Mouse (Mus musculus) kidney, embryonic 16.5 days (tissue): ENCODE measurements around the gene Ern2. TPM values are rescaled to one million over a fixed set of nuclear protein-coding genes. Genes with fewer than 3 reads are reported as not detected.

Experiments used
- ATAC-seq: fragments of 200-750 bp; cut with Nextera tagmentation; 2 replicates; pipeline ENCODE4 v1.8.0; 2017; ENCODE audit warnings: moderate TSS enrichment; ENCODE audit not compliant: low FRiP score, low TSS enrichment
- H3K27ac ChIP-seq: fragments of 300-500 bp; sonication (generic); 2 replicates; pipeline ENCODE4 v1.5.1; 2014; ENCODE audit warnings: low read length
- H3K27me3 ChIP-seq: fragments of 300-500 bp; sonication (generic); 2 replicates; pipeline ENCODE4 v1.6.1; 2014; ENCODE audit warnings: low read length, control low read depth, mixed read lengths; ENCODE audit not compliant: insufficient read depth
- H3K36me3 ChIP-seq: fragments of 300-500 bp; sonication (generic); 2 replicates; pipeline ENCODE4 v1.6.1; 2014; ENCODE audit warnings: low read length, control low read depth, mixed read lengths; ENCODE audit not compliant: insufficient read depth
- H3K4me1 ChIP-seq: fragments of 300-500 bp; sonication (generic); 2 replicates; pipeline ENCODE4 v1.6.1; 2014; ENCODE audit warnings: low read length, control low read depth, mixed read lengths; ENCODE audit not compliant: insufficient read depth
- H3K4me2 ChIP-seq: fragments of 300-500 bp; sonication (generic); replicated peaks from 2 replicates; pipeline ENCODE4 v1.6.1; 2014; ENCODE audit warnings: low read depth, low read length
- H3K4me3 ChIP-seq: fragments of 300-500 bp; sonication (generic); 2 replicates; pipeline ENCODE4 v1.5.1; 2014; ENCODE audit warnings: mild to moderate bottlenecking, low read length
- H3K9ac ChIP-seq: fragments of 300-500 bp; sonication (generic); replicated peaks from 2 replicates; pipeline ENCODE4 v1.6.1; 2014; ENCODE audit warnings: low read length
- H3K9me3 ChIP-seq: fragments of 300-500 bp; sonication (generic); 2 replicates; pipeline ENCODE4 v1.6.1; 2016; ENCODE audit warnings: low read length, control low read depth
- WGBS: fragments of 180-500 bp; shearing (Covaris S2); extraction: QIAGEN DNeasy Blood & Tissue Kit; methylation state at CpG from one replicate; pipeline ENCODE4 v1.1.7; 2014; 5-methylcytosine and 5-hydroxymethylcytosine counted together
- polyA plus RNA-seq: library from polyadenylated mRNA; unstranded; fragments of >200 nt; fragmentation: Nextera tagmentation; extraction: Ambion mirVana; gene quantifications from 2 replicates; pipeline ENCODE4 v1.2.1, GENCODE M21; 2015

Ern2 gene
- polyA plus RNA-seq, 1 experiment from 2014 or later, result 0.05 TPM

DNA sequence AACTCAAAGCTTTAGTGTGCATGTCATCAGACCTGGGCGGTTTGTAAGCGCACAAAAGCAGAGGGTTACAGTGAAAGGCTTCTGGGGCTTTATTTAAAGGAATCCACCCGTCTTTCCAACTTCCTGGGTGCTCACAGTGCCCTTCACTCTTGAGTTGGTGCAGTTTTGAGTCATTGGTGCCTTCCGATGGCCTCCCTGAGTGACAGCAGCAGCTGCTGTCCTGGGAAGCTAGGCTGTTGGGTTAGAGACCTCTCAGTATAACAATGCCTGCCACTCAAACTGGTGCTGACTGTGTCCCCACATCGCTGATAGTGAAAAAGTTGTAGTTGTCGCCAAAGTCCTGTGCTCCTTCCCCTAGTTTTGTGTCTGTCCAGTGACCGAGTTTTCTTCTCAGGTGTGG, 18.8 kb downstream of the Ern2 start:
- WGBS, result 90% methylated on average over 7 of the region's 7 CpGs
- Histone ChIP-seq H3K4me2 (no peak overlapping the region), H3K36me3 (peaks cover 74% of the 10 kb centered on the region), H3K4me1 (no peaks in the 10 kb centered on the region), H3K4me3 (no peak overlapping the region), H3K9me3 (no peaks in the 10 kb centered on the region), H3K27ac (no peak overlapping the region), H3K9ac (no peak overlapping the region), H3K27me3 (no peaks in the 10 kb centered on the region)
- ATAC-seq, result no peak

DNA sequence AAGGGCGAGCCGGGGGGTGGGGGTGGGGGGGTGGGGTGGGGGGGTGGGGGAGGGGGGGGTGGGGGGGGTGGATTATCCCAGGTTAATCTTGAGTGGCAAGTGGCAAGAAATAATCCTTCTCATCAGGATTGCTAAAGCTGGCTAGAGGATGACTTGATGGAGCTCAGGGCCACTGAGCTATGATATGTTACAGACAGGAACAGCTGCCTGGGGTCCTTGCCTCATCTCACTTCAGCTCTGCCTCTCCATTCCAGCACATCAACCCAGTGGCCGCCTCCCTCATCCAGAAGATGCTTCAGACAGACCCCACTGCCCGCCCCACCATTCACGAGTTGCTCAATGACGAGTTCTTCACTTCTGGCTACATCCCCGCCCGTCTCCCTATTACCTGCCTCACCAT, 22.2 kb downstream of the Ern2 start:
- Histone ChIP-seq H3K4me3 (no peak overlapping the region), H3K4me1 (peaks cover 17% of the 10 kb centered on the region), H3K27ac (no peak overlapping the region), H3K27me3 (no peaks in the 10 kb centered on the region), H3K36me3 (peaks cover 64% of the 10 kb centered on the region), H3K9ac (no peak overlapping the region), H3K9me3 (no peaks in the 10 kb centered on the region), H3K4me2 (no peak overlapping the region)
- 89% methylated on average over 8 of the region's 8 CpGs for whole genome bisulfite sequencing
- no peak for ATAC-seq

DNA sequence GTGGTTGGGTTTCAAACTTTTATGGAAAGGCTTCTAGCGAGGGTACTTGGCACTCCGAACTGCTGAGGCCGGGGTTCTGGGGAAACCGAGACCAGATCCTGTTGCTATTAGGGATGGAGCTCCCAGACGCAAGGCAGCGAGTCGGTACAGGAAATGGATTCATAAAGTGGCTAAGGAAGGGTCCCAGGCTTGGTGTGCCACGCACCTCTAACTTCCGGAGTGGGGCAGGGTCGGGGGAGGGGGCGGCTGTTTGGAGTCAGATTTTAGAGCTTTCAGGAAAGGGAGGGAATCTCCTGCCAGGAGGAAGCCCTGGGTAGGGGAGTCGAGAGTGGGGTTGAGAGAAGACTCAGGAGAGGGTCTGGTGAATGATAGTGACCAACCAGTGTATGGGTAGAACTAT, 26.0 kb downstream of the Ern2 start:
- Histone ChIP-seq H3K27me3 (no peaks in the 10 kb centered on the region), H3K4me1 (peaks cover 31% of the 10 kb centered on the region), H3K4me2 (peak overlapping the region; percentile 92), H3K9ac (peak overlapping the region; percentile 84), H3K9me3 (no peaks in the 10 kb centered on the region), H3K4me3 (peak overlapping the region; percentile 91), H3K36me3 (peaks cover 33% of the 10 kb centered on the region), H3K27ac (peak overlapping the region; percentile 95; the same call in 1 of the 2 replicates)
- ATAC-seq, result no peak
- 0% methylated on average over 11 of the region's 12 CpGs for WGBS

DNA sequence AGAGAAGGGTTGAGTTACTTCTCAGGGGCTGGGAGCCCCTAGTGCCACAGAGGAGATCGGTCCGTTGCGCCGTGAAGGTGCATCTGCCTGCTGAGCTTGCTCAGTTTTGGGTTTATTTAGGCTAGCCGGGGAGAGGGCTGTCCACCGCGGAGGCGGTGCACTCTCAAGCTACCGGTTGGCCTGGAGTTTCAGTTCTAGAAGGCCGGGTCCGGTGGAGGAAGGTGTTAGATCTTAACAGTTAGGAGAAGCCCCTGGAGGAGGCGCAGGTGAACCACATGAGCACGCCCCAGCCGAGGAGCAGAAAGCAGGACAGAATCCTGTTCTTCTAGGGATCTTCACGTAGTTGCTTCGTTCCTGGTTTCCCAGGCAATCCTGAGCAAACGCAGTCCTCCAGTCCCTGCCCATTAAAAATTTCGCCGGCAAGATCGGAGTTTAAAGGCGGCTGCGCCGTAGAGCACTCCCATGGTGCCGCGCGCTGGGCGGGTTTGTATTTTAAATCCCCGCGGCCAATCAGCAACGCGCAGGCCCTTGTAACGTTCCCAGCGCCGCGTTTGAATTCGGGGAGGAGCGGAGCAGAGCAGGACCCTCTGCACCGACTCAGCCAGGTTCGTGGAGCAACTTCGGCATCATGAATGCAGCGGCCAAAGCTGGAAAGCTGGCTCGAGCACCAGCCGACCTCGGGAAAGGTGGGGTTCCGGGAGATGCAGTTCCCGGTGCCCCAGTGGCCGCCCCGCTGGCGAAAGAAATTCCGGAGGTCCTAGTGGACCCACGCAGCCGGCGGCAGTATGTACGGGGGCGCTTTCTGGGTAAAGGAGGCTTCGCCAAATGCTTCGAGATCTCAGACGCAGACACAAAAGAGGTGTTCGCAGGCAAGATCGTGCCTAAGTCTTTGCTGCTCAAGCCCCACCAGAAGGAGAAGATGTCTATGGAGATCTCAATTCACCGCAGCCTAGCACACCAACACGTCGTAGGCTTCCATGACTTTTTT, 26.8 kb downstream of the Ern2 start, which contains the start of gene Plk1:
Gene Plk1 (plus strand): TSS at position 525 of the 988 bp plus-strand sequence.
- WGBS, result under 1% methylated on average over 63 of the region's 63 CpGs

DNA sequence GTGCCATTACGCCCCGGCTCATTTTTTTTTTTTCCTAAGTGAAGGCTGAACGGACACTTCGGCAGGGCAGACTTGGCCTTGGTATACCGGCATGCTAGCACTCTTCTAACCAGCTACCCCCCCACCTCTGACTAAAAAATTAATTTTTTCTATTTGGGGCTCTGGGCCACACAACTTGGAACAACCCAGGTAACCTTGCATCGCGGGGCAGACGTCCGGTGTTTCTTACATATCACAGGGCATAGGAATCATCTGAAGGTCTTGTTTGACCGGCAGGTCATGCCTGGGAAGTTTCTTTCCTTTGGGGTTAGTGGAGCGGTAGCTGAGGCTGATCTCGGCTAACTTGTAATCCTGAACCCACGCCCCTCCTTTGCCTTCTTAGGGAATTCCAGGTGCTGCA, 27.5 kb downstream of the Ern2 start:
- Histone ChIP-seq H3K36me3 (peaks cover 21% of the 10 kb centered on the region), H3K4me1 (peaks cover 31% of the 10 kb centered on the region), H3K9ac (peak overlapping the region; percentile 83), H3K4me2 (peak overlapping the region; percentile 92), H3K27ac (peak overlapping the region; percentile 95), H3K27me3 (no peaks in the 10 kb centered on the region), H3K9me3 (no peaks in the 10 kb centered on the region), H3K4me3 (peak overlapping the region; percentile 91)
- peak; percentile 40 for ATAC-seq
- 3% methylated on average over 13 of the region's 13 CpGs for WGBS

More for the DNA sequence above, 26.8 kb downstream of the Ern2 start, which contains the start of gene Plk1:
- Histone ChIP-seq H3K4me2 (peak within 1 kb of the TSS; percentile 92), H3K27me3 (no peaks in the 10 kb centered on the region), H3K9ac (peak within 1 kb of the TSS; percentile 84), H3K27ac (peak within 1 kb of the TSS; percentile 95), H3K4me1 (peaks cover 31% of the 10 kb centered on the region), H3K36me3 (peaks cover 26% of the 10 kb centered on the region), H3K4me3 (peak within 1 kb of the TSS; percentile 91), H3K9me3 (no peaks in the 10 kb centered on the region)
- ATAC-seq, result peak; percentile 94

DNA sequence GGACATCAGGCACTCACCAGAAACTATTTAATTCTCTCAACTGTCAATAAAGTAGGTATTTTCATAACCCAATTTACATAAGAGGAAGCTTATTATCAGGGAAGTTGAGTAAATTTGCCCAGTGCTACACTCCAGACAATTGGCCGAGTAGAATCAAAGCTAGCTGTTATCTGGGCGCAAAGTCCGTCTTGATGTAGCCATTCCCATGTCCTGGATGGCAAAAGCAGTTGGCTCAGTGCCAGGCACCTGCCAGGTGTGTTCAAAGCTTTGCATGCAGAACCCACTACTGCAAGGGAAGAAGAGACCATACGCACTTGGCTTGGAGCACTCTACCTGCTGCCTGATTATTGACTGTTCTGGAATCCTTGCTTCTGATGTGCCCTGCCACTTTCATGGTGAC, 33.5 kb downstream of the Ern2 start:
- no peak overlapping the region for H3K4me3 ChIP-seq
- no peak overlapping the region for H3K27ac ChIP-seq
- H3K4me1 ChIP-seq, result peaks cover 2% of the 10 kb centered on the region; the same call in 1 of the 2 replicates
- H3K9me3 ChIP-seq, result no peaks in the 10 kb centered on the region
- peaks cover 19% of the 10 kb centered on the region for H3K36me3 ChIP-seq
- WGBS, result 84% methylated on average over 4 of the region's 4 CpGs
- ATAC-seq, result no peak
- no peaks in the 10 kb centered on the region for H3K27me3 ChIP-seq
- H3K9ac ChIP-seq, result no peak overlapping the region
- no peak overlapping the region for H3K4me2 ChIP-seq

DNA sequence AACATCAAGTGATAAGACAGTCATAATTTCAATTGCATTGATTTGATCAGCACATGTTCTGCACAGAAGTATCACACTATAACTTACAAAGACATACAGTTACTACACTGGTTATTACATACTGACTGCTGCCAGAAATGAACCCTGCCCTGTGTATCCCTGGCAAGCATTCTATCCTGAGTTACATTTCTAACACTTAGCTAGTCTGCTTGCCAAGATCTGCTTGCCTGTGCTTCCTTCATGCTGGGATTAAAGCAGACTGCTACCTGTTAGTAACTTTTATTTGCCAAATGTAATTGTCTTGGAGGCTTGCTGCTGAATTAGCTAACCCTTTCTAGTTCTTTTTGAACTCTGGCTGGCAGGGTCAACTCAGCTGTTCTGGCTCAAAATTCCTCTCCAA, 45.0 kb downstream of the Ern2 start:
- no peak overlapping the region for H3K27ac ChIP-seq
- no peaks in the 10 kb centered on the region for H3K9me3 ChIP-seq
- H3K4me1 ChIP-seq, result no peaks in the 10 kb centered on the region
- H3K36me3 ChIP-seq, result peaks cover 81% of the 10 kb centered on the region
- ATAC-seq, result no peak
- no peak overlapping the region for H3K4me2 ChIP-seq
- H3K4me3 ChIP-seq, result no peak overlapping the region
- H3K9ac ChIP-seq, result no peak overlapping the region
- no peaks in the 10 kb centered on the region for H3K27me3 ChIP-seq

DNA sequence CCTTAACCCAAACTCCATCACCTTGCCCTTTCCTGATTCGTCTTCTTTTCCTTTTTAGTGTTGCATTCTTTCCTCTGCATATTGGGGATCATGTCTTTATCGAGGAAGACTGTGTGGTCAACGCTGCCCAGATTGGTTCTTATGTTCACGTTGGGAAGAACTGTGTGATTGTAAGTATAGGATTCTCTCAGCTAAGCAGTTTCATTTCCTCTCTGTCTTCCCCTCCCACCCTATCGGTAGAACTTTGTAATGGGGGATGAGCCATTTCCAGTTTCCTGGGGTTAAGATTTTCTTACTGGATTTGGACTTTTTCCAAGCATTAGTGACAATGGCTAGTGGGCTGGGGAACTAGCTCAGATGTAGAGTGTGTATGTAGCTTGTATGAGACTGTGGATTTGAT, 47.8 kb downstream of the Ern2 start:
- WGBS, result 93% methylated on average over 5 of the region's 5 CpGs

DNA sequence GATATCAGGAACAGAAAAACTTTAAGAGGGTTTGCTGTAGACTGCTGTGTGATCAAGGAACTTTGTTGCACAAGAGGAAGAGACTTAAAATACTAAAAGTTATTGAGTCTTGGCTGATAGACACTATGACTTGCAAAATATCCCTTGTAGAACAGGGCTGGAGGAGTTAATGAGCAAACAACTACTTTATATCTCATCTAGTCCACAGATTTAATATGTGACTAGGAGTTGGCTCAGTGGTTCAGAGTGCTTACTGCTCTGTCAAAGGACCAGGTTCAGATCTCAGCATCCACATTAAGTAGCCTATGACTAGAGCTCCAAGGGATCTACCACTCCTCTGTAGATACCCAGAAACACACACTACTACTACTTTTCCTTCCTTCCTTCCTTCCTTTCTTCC, 48.9 kb downstream of the Ern2 start:
- H3K36me3 ChIP-seq, result peaks cover 56% of the 10 kb centered on the region
- no peak overlapping the region for H3K9ac ChIP-seq
- no peak for ATAC-seq
- H3K4me2 ChIP-seq, result no peak overlapping the region
- peaks cover 8% of the 10 kb centered on the region for H3K4me1 ChIP-seq
- H3K27me3 ChIP-seq, result no peaks in the 10 kb centered on the region
- no peaks in the 10 kb centered on the region for H3K9me3 ChIP-seq
- no peak overlapping the region for H3K27ac ChIP-seq
- no peak overlapping the region for H3K4me3 ChIP-seq

More for the DNA sequence above, 47.8 kb downstream of the Ern2 start:
- H3K27me3 ChIP-seq, result no peaks in the 10 kb centered on the region
- peaks cover 5% of the 10 kb centered on the region for H3K4me1 ChIP-seq
- H3K9ac ChIP-seq, result no peak overlapping the region
- H3K4me2 ChIP-seq, result no peak overlapping the region
- no peak for ATAC-seq
- H3K36me3 ChIP-seq, result peaks cover 63% of the 10 kb centered on the region
- H3K27ac ChIP-seq, result no peak overlapping the region
- no peak overlapping the region for H3K4me3 ChIP-seq
- no peaks in the 10 kb centered on the region for H3K9me3 ChIP-seq

DNA sequence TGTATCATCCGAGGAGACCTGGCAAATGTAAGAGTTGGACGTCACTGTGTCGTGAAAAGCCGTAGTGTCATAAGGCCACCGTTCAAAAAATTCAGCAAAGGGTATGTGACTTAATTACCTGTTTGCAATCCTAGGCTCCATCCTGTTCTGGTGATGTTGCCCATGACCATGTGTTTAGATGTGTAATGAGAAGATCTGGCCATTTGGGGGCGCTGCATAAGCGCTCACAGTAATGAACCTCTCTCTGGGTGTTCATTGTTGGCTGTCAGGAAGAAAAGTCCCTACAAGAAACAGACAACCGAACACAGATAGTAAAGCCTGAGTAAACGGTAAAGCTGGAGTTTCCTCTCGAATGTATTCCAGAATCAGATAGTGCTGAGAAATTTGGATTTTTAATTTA, 50.9 kb downstream of the Ern2 start:
- WGBS, result 75% methylated on average over 10 of the region's 10 CpGs
- H3K36me3 ChIP-seq, result peaks cover 38% of the 10 kb centered on the region
- no peaks in the 10 kb centered on the region for H3K9me3 ChIP-seq
- H3K9ac ChIP-seq, result no peak overlapping the region
- H3K27me3 ChIP-seq, result no peaks in the 10 kb centered on the region
- H3K4me2 ChIP-seq, result no peak overlapping the region
- no peak overlapping the region for H3K27ac ChIP-seq
- no peak overlapping the region for H3K4me3 ChIP-seq
- peaks cover 12% of the 10 kb centered on the region for H3K4me1 ChIP-seq
- ATAC-seq, result no peak
